Mouse (Mus musculus) E14TG2a.4 (cell line): Measurements from ENCODE around the gene Fancb.

Experiments
- H3K27me3 ChIP-seq: 2 replicates; pipeline ENCODE4 v1.6.1; 2014; ENCODE audit warnings: low read length, control low read depth; ENCODE audit not compliant: insufficient read depth
- H3K36me3 ChIP-seq: 2 replicates; pipeline ENCODE4 v1.6.1; 2014; ENCODE audit warnings: low read length, control low read depth; ENCODE audit not compliant: insufficient read depth
- H3K4me1 ChIP-seq: replicated peaks from 2 replicates; pipeline ENCODE4 v1.6.1; 2014; ENCODE audit warnings: low read depth, low read length, control low read depth
- H3K4me3 ChIP-seq: replicated peaks from 2 replicates; pipeline ENCODE4 v1.5.1; 2014; ENCODE audit warnings: mild to moderate bottlenecking, low read length
- H3K9me3 ChIP-seq: 2 replicates; pipeline ENCODE4 v1.6.1; 2014; ENCODE audit warnings: low read length, control low read depth
- CTCF ChIP-seq: conservative IDR thresholded peaks from 2 replicates; pipeline ENCODE4 v1.5.1; 2014; ENCODE audit warnings: low read length
- NANOG ChIP-seq: IDR thresholded peaks from 2 replicates; pipeline ENCODE4 v1.6.1; 2014; ENCODE audit warnings: borderline replicate concordance, low read length, mixed read lengths
- POU5F1 ChIP-seq: IDR thresholded peaks from 2 replicates; pipeline ENCODE4 v1.6.1; 2014; ENCODE audit warnings: low read length, borderline replicate concordance

Gene Fancb

GRCm38 (mm10) chrX:164980193-164980775 lies at the start of gene Fancb, which contains the start of gene Mospd2:
Gene Fancb, plus strand, starts transcription at chrX:164980592.
Gene Mospd2, minus strand, starts transcription at chrX:164980375.
- H3K4me1 ChIP-seq: no peaks in the 10 kb centered on the region
- H3K36me3 ChIP-seq: 0 out of 2 replicates have a peak, but pooled peaks cover 3% of the 10 kb centered on the region
- TF ChIP-seq CTCF (no peak), POU5F1 (no peak), NANOG (no peak)
- H3K27me3 ChIP-seq: no peaks in the 10 kb centered on the region
- H3K9me3 ChIP-seq: no peaks in the 10 kb centered on the region
- H3K4me3 ChIP-seq: peak within 1 kb of the TSS; percentile 81

- TF ChIP-seq NANOG (no peak), CTCF (no peak), POU5F1 (no peak)
- H3K4me1 ChIP-seq: no peaks in the 10 kb centered on the region
- no peaks in the 10 kb centered on the region for H3K27me3 ChIP-seq
- no peak overlapping the region for H3K4me3 ChIP-seq
- H3K36me3 ChIP-seq: peaks cover 17% of the 10 kb centered on the region
- H3K9me3 ChIP-seq: peaks cover 20% of the 10 kb centered on the region
These were observed 38.9 kb upstream of the Fancb start for GRCm38 (mm10) chrX:164941540-164941939.

GRCm38 (mm10) chrX:164951858-164952576 lies 28.4 kb upstream of the Fancb start:
- Histone ChIP-seq H3K4me1 (no peaks in the 10 kb centered on the region), H3K4me3 (no peak overlapping the region), H3K27me3 (no peaks in the 10 kb centered on the region), H3K36me3 (no peaks in the 10 kb centered on the region; the same call in 1 of the 2 replicates), H3K9me3 (no peaks in the 10 kb centered on the region)
- TF ChIP-seq CTCF (no peak), NANOG (no peak), POU5F1 (no peak)

- Histone ChIP-seq H3K4me3 (no peak overlapping the region), H3K36me3 (no peaks in the 10 kb centered on the region; the same call in 1 of the 2 replicates), H3K9me3 (no peaks in the 10 kb centered on the region), H3K4me1 (no peaks in the 10 kb centered on the region), H3K27me3 (no peaks in the 10 kb centered on the region)
- TF ChIP-seq CTCF: no peak
- TF ChIP-seq NANOG: no peak
- no peak for TF ChIP-seq POU5F1
These were observed 27.6 kb upstream of the Fancb start for GRCm38 (mm10) chrX:164952601-164953375.

GRCm38 (mm10) chrX:164965750-164966448 lies 14.5 kb upstream of the Fancb start:
- TF ChIP-seq POU5F1: no peak
- TF ChIP-seq CTCF: no peak
- no peak for TF ChIP-seq NANOG
- Histone ChIP-seq H3K4me3 (no peak overlapping the region), H3K4me1 (no peaks in the 10 kb centered on the region), H3K9me3 (no peaks in the 10 kb centered on the region), H3K27me3 (no peaks in the 10 kb centered on the region), H3K36me3 (peaks cover 7% of the 10 kb centered on the region)

- no peaks in the 10 kb centered on the region for H3K4me1 ChIP-seq
- no peak overlapping the region for H3K4me3 ChIP-seq
- H3K36me3 ChIP-seq: 0 out of 2 replicates have a peak, but pooled peaks cover 3% of the 10 kb centered on the region
- no peak for TF ChIP-seq NANOG
- no peak for TF ChIP-seq POU5F1
- TF ChIP-seq CTCF: no peak
- no peaks in the 10 kb centered on the region for H3K9me3 ChIP-seq
- no peaks in the 10 kb centered on the region for H3K27me3 ChIP-seq
These were observed 9.2 kb upstream of the Fancb start for GRCm38 (mm10) chrX:164971206-164971605.

- Histone ChIP-seq H3K4me3 (no peak overlapping the region), H3K36me3 (0 out of 2 replicates have a peak, but pooled peaks cover 3% of the 10 kb centered on the region), H3K9me3 (no peaks in the 10 kb centered on the region), H3K27me3 (no peaks in the 10 kb centered on the region), H3K4me1 (no peaks in the 10 kb centered on the region)
- TF ChIP-seq POU5F1 (no peak), CTCF (no peak), NANOG (no peak)
These were observed 1.5 kb upstream of the Fancb start for GRCm38 (mm10) chrX:164978866-164979265.

- TF ChIP-seq POU5F1 (peak; percentile 49; the same call in 1 of the 2 replicates), CTCF (no peak), NANOG (peak; percentile 95)
- peak overlapping the region; percentile 73 for H3K4me3 ChIP-seq
- H3K4me1 ChIP-seq: 0 out of 2 replicates have a peak, but pooled peaks cover 7% of the 10 kb centered on the region
- H3K36me3 ChIP-seq: no peaks in the 10 kb centered on the region
- H3K27me3 ChIP-seq: no peaks in the 10 kb centered on the region
- no peaks in the 10 kb centered on the region for H3K9me3 ChIP-seq
These were observed 22.7 kb downstream of the Fancb start for GRCm38 (mm10) chrX:165003141-165003540.
